Mouse (Mus musculus) liver, adult (tissue): ENCODE results near the gene Fam174a.

Experiments
- GATA4 ChIP-seq: IDR thresholded peaks from 2 replicates; pipeline ENCODE4 v1.6.1; 2014; ENCODE audit warnings: mild to moderate bottlenecking, low read length; ENCODE audit not compliant: insufficient replicate concordance

Gene Fam174a

GRCm38 (mm10) chr1:95313393-95314228, at the start of gene Fam174a:
Gene Fam174a, plus strand, starts transcription at chr1:95313623.
- TF ChIP-seq GATA4 = no peak

DNA sequence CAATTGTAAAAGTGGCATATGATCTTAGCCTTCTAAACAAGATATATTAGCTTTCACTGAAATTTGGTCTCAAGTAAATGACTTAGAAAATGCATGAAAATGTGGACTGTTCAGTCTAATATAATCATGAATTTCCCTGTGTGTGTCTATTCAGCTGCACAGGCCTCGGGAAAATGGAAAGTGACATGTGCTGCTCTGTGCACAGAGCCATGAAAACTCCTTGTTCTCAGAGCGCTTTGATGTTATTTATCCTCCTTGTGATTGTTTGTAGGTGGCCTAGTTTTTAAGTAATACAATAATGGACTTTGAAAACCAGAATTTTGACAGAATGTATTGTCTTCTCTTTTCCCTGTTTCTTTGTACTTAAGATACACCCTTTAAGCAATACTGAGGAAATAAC, 49.6 kb upstream of the Fam174a start:
- no peak for TF ChIP-seq GATA4

DNA sequence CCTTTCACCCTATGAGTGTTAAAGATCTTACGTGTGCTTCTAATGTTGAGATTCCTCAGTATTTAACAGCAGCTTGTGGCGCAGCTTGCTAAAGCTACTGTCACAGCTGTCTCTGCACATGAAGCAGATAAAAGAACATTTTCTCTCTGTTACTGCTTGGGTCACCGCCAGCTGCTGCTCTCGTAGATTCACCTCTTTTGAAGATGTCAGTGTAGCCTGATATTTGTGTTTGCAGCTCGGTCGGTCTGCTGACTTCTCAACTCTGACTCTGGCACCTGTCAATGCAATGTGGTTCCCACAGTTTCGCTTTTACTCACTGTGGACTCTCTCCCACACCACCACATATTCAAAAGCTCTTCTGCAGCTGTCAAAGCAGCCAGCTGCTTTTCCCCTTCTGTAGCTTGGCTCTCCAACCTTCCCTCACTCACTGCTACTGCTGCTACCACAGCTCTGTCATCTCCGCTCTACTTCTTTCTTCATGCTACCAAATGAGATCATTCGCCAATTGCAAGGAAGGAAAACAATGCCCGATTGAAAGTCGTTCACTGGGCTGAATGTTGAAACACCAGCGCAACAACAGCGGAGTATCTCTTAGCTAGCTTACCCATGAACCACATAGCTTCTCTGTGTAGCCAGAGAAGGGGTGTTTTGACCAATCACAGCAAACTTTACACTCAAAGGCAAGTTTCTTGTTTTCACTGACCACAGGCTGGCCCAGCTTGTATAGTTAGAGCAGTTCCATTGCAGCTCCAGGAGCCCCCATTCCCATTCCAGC, 45.3 kb upstream of the Fam174a start:
- no peak for TF ChIP-seq GATA4

- no peak for TF ChIP-seq GATA4
These were observed 40.1 kb upstream of the Fam174a start for GRCm38 (mm10) chr1:95273321-95273720.

DNA sequence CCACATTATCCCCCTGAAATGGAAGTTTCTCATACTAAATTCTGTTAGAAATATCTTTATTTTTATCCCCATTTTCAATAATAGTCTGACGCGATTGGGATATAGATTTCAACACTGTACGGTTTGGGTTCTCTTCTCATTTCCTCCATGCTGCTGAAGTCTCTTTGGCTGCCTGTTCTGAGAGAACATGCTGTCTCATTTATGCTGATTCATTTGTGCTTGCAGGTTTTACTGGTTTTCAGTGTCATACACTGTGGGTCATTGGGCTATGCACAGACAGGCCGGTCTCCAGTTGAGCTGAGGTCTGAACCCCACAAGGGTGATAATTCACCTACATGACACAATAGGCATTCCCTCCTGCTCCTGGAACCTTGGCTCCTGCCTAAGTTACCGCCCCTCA, 5.1 kb upstream of the Fam174a start:
- TF ChIP-seq GATA4 = no peak

DNA sequence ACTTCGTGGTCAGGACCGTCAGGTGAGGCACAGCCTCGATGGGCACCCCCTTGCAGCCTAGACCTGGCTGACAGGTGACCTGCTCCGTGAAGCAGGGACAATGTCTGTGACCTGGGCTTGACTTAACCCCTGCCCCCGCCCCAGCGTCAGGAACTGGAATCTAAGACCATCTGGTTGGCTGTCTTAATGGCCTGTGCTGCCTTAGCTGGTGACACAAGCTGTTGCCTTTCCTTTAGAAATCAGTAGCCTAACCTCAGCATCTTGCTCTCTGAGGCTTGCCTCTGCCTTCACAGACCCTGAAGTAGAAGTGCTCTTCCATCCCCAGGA, 769 bp downstream of the Fam174a start:
- TF ChIP-seq GATA4 = no peak

- TF ChIP-seq GATA4 = no peak
These were observed 2.6 kb downstream of the Fam174a start for GRCm38 (mm10) chr1:95315981-95316380.

DNA sequence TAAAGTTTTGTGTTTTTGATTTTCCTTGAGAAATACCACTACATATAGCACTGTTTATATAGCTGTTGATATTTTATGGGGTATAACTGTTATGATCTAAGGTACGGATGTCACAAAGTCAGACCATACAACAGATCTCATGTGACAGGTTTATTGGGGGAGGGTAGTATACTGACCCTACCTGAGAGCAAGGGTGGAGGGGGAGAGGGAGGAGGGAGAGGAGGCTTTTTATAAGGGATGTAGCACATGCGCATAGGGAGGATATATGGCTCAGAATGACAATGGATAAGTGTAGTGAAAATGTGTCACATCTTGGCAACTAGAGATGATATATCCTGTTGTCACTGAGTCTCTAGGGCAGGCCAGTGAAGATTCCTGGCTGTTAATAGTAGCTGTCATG, 8.8 kb downstream of the Fam174a start:
- TF ChIP-seq GATA4 = no peak

- TF ChIP-seq GATA4 = no peak
These were observed 9.6 kb downstream of the Fam174a start for GRCm38 (mm10) chr1:95323004-95323403.

GRCm38 (mm10) chr1:95326856-95327255, 13.4 kb downstream of the Fam174a start:
- TF ChIP-seq GATA4 = no peak

DNA sequence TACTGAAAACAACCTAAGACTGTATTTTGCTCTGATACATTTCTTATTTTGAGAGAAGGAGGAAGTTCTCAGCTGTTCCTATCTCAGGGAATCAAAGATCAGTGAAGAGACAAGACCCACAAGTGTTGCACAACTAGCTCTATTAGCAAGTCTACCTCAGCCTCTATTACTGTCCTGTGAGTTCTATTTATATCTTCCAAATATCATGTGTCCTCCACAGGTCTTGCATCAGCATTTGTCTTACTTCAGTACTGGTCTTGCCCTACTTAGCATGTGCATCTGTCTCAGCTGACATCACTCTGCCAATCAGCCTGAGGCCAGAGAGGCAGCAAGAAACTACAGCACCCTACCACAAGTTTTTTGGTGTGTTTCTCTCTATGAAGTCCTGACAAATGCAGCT, 26.2 kb downstream of the Fam174a start:
- TF ChIP-seq GATA4 = no peak

GRCm38 (mm10) chr1:95342242-95342641, 28.8 kb downstream of the Fam174a start:
- no peak for TF ChIP-seq GATA4

DNA sequence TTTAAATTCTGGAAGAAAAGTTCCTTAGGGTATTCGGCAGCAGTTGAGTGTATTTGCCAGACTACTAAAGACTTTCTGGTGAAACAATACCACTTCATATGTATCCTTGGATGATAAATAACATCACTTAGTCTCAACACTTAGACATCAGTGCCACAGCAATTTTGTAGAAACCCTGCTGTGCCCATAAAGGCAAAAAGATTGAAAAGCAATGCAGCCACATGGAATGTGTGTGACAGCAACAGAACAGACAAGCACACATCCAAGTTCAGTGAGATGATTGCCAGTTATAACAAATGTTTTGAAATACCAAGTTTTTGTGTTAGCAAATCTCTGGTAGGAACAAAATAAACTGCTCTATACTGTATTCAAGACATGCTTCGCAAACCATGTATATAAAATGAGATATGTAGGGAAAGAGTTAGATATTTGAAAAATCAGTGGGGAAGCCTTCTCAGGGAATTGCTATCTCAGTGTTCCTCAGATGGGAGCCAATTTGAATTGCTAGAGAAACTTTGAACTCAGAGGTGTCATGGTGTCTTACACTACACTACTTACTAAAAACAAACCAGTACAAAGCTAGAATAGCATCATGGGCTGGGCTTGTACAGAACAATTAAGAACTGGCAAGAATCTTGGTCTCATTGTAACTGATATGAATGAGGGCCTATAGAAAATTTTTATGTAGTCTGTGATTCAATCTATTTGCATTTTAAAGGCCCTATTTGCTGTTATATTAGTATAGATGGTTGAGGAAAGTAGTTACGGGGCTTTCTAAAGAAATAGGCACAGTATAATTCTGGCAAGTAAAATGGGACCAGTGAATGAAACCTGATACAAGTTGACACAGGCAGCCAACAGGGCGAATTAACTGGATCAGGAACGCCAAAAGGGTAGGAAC, 30.4 kb downstream of the Fam174a start:
- TF ChIP-seq GATA4 = no peak

GRCm38 (mm10) chr1:95354146-95354545, 40.7 kb downstream of the Fam174a start:
- no peak for TF ChIP-seq GATA4

DNA sequence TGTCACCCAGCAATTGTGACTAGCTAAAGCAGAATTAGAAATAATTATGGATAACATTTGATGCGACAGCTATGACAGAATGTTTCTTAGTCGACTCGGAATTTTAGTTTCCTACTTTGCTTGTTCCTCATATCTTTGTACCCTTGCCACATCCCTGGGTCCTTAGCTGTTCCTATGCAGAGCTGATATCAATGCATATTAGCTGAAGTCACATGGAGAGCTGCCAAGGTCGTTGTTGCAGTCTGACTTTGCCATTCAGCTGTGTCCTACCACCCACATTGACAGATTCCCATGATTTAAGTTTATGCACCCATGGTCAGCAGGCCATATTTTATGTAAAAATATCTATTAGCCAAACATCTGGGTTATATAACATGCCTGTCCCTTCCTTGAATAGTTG, 43.5 kb downstream of the Fam174a start:
- TF ChIP-seq GATA4 = no peak
